9 mouse cellular contexts compared by ENCODE assay signal in genomic region chr11:52641725-52642338, GRCm38 (mm10).
DNase-seq lines count a peak whose midpoint lies in the region; ATAC-seq and TF ChIP-seq lines count a peak whose summit lies in the region.
"Had no signal": no experiment of that assay in that cellular context is flagged by ENCODE, and none has a peak within 500 bp of the region (broad histone marks: within the 10 kb centered on the region; RNA-seq: fewer than 3 reads in every experiment).

No protein-coding gene starts in this region.

- no peak for TF ChIP-seq CTCF in midbrain, postnatal 0 days (IDR thresholded peaks at IDR 0.05)

- ATAC-seq in midbrain, postnatal 0 days (ENCODE audit: low FRiP score), result peak; percentile 49; the same call in 1 of the 2 replicates
- no peak for ATAC-seq in liver, embryonic 11.5 days (replicated peaks; ENCODE audit: low FRiP score)

- no peaks in the 10 kb centered on the region for H3K27me3 ChIP-seq in midbrain, postnatal 0 days (ENCODE audit: insufficient read depth, low read length)
- peaks cover 3% of the 10 kb centered on the region; the same call in 1 of the 2 replicates for H3K27me3 ChIP-seq in liver, embryonic 11.5 days (replicated peaks; ENCODE audit: control insufficient read depth, insufficient read depth, low read length)

- H3K4me2 ChIP-seq in midbrain, postnatal 0 days (ENCODE audit: low read depth, low read length, poor library complexity, severe bottlenecking), result no peak overlapping the region
- no peak overlapping the region for H3K4me2 ChIP-seq in liver, embryonic 11.5 days
- H3K4me2 ChIP-seq: liver, embryonic 13.5 days had no signal

- peaks cover 3% of the 10 kb centered on the region for H3K4me1 ChIP-seq in midbrain, postnatal 0 days (ENCODE audit: insufficient read depth, low read length)
- H3K4me1 ChIP-seq in liver, embryonic 11.5 days (replicated peaks; ENCODE audit: control insufficient read depth, insufficient read depth, low read length), result peaks cover 5% of the 10 kb centered on the region; the same call in 1 of the 2 replicates

- intact Hi-C loops in left cerebral cortex, postnatal 10 days (cut with DNase I), result no loop called here

- no peak overlapping the region for H3K9ac ChIP-seq in midbrain, postnatal 0 days (replicated peaks; ENCODE audit: low read length, poor library complexity, severe bottlenecking)
- no peak overlapping the region for H3K9ac ChIP-seq in liver, embryonic 11.5 days (ENCODE audit: low read depth, low read length)
- H3K9ac ChIP-seq: liver, embryonic 13.5 days had no signal

- H3K36me3 ChIP-seq in midbrain, postnatal 0 days (ENCODE audit: insufficient read depth, low read length), result no peaks in the 10 kb centered on the region
- no peaks in the 10 kb centered on the region for H3K36me3 ChIP-seq in liver, embryonic 11.5 days (ENCODE audit: control insufficient read depth, insufficient read depth, low read length)
- H3K36me3 ChIP-seq: liver, embryonic 13.5 days had no signal

- no peaks in the 10 kb centered on the region for H3K9me3 ChIP-seq in midbrain, postnatal 0 days (ENCODE audit: low read length)
- H3K9me3 ChIP-seq in liver, embryonic 11.5 days (ENCODE audit: control insufficient read depth, low read length), result no peaks in the 10 kb centered on the region
- H3K9me3 ChIP-seq: liver, embryonic 13.5 days had no signal

- peak; percentile 15 to 33 for DNase-seq in adrenal gland, adult (ENCODE audit: inconsistent age in 2 of 2, low spot score in 1 of 2)
- DNase-seq in adrenal gland, adult 8-10 months, result no peak
- peak; percentile 18 for DNase-seq in left cerebral cortex, adult 11 months (ENCODE audit: low spot score)
- DNase-seq in left cerebral cortex, postnatal 10 days (ENCODE audit: extremely low spot score in 1 of 2, low spot score in 2 of 2), result no peak
- peak; percentile 35 for DNase-seq in forelimb bud, embryonic 11.5 days (ENCODE audit: low read depth, low spot score)
- no peak for DNase-seq in midbrain, postnatal 0 days (ENCODE audit: low spot score)
- DNase-seq in urinary bladder, adult 2 months (ENCODE audit: low spot score), result no peak
- DNase-seq in liver, embryonic 11.5 days (ENCODE audit: low spot score), result no peak
- DNase-seq: liver, embryonic 13.5 days had no signal

- 14% methylated on average over 14 of the region's 14 CpGs for WGBS in midbrain, postnatal 0 days
- 37% methylated on average over 14 of the region's 14 CpGs for WGBS in liver, embryonic 11.5 days

- H3K27ac ChIP-seq in midbrain, postnatal 0 days (ENCODE audit: low read depth, low read length), result no peak overlapping the region
- no peak overlapping the region for H3K27ac ChIP-seq in liver, embryonic 11.5 days (ENCODE audit: low read depth, low read length)
- H3K27ac ChIP-seq: liver, embryonic 13.5 days had no signal

- no peak overlapping the region for H3K4me3 ChIP-seq in midbrain, postnatal 0 days (ENCODE audit: low read depth, low read length)
- no peak overlapping the region for H3K4me3 ChIP-seq in liver, embryonic 11.5 days (ENCODE audit: low read depth, low read length)
- H3K4me3 ChIP-seq: liver, embryonic 13.5 days had no signal

Comparison
In these comparisons a context has a peak if more than half of its experiments do, and no peak if none do; other contexts are left out.
1. DNase-seq: peak in adrenal gland, adult (2 of 2), left cerebral cortex, adult 11 months (single experiment) and forelimb bud, embryonic 11.5 days (single experiment); none in adrenal gland, adult 8-10 months (single experiment), left cerebral cortex, postnatal 10 days (0 of 2), midbrain, postnatal 0 days (single experiment), urinary bladder, adult 2 months (single experiment) and liver, embryonic 11.5 days (single experiment).